Mouse (Mus musculus): ENCODE results near the gene Btbd35f18. TPM values are rescaled to one million over a fixed set of nuclear protein-coding genes. Genes with fewer than 3 reads are reported as not detected.
"Not testable (repeated sequence)": the region's sequence is repeated elsewhere in the genome, so short reads cannot be mapped to it uniquely, and the experiment has no call there.

Btbd35f18 gene
- total RNA-seq (2022) = not detected

DNA sequence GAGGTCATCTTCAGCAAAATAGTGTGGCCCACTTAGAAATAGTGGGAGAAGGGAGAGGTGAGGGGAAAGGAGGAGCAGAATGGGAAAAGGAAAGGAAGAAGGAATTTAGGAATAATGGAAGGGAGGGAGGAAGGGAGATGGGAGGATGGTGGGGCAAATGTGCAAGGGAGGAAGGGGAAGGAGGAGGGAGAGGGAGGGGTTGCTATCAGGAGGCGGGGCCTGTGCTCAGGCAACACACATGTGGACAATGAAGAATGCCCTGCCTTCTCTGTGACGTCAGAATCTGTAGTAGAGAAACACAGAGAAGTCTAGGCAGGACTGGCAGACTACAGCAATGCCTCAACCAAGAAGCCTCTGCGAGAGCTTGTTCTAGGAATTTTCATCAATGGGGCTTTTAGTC lies at the start of gene Btbd35f18:
Gene Btbd35f18 (plus strand): TSS at position 301 of the 400 bp plus-strand sequence.
- not testable (repeated sequence) for DNase-seq

Other genes starting within 250 kb of the Btbd35f18 start
- not detected for gene Btbd35f10, start 52.7 kb downstream of the Btbd35f18 start, total RNA-seq (2022)

All from adrenal gland, adult 8-10 months (tissue).